Mouse (Mus musculus): Measurements from ENCODE around the gene Cd163.

DNA sequence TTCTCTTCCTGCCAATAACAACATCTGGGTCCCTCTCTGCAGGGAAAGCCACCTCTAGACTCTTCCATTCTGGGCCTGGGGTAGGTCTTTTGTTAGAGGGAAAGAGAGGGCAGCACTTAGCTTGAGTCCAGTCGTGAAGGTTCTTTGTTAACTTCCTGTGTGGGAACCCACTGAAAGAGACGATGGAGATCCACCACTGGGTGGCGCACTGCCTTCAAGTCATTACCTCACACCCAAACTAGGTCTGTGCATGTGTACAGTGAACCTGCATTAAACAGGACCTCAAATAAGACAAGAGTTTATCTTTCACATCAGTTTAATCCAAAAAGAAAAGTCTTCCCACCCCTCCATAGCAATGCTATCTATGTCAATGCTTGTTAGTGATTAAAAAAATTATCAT, 41.8 kb upstream of the Cd163 start:
- TF ChIP-seq CTCF (IDR thresholded peaks at IDR 0.05; ENCODE audit: extremely low read depth, insufficient read depth, insufficient read length, insufficient replicate concordance) (peak; percentile 80; the same call in 1 of the 2 replicates), POLR2A (IDR thresholded peaks at IDR 0.05; ENCODE audit: low read depth, low read length) (no peak)

Data from spleen, adult 2 months (tissue).